Mouse (Mus musculus): ENCODE measurements around the gene Tysnd1. TPM values are rescaled to one million over a fixed set of nuclear protein-coding genes. Genes with fewer than 3 reads are reported as not detected.

Tysnd1 gene
- polyA plus RNA-seq, 1 experiment: 23.6 TPM

DNA sequence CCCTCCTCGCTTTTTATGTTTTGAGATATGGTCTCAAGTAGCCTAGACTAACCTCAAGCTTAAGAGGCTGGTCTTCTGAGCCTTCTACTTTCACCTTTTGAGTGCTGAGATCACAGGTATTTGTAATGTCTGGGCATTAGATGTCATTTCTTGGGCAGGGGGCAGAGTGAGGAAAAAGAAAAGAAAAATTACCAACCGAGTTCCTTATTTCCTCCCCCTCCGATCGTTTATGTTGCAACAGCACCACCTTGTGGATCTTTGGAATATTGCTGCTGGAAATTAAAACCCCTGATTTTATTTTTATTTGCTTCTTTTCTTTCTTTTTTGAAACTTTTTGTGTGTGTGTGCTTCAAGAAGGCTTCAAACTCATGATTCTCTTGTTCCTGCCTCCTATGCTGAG lies 37.3 kb upstream of the Tysnd1 start:
- Histone ChIP-seq H3K4me3 (ENCODE audit: insufficient read depth, low read length) (no peak overlapping the region), H3K4me1 (ENCODE audit: control insufficient read depth, insufficient read depth, low read length) (no peaks in the 10 kb centered on the region), H3K27ac (ENCODE audit: insufficient read depth, low read length) (no peak overlapping the region)
- TF ChIP-seq CTCF (IDR thresholded peaks at IDR 0.05; ENCODE audit: extremely low read depth, insufficient read depth, low read length) (peak; percentile 50; the same call in 1 of the 2 replicates), POLR2A (IDR thresholded peaks at IDR 0.05; ENCODE audit: extremely low read depth, insufficient read depth, low read length) (no peak)

DNA sequence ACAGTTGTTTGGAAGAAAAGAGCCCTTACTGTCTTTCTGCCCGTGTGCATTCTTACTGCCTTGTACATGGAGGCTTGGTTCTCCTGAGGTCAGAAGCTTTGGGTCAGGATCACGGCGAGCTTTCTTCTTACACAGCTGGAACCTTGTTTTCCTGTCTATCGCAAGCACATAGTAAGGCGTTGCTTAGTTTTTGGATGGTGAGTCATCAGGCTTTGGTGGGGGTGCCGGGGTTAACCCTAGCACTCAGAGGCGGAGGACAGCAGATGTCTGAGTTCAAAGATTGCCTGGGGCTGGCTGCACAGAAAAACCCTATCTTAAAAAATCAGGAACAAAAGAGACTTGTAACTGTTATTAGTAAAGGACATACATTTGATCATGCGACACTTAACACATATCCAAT lies 33.4 kb upstream of the Tysnd1 start:
- Histone ChIP-seq H3K4me3 (ENCODE audit: insufficient read depth, low read length) (no peak overlapping the region), H3K27ac (ENCODE audit: insufficient read depth, low read length) (no peak overlapping the region)
- TF ChIP-seq POLR2A (IDR thresholded peaks at IDR 0.05; ENCODE audit: extremely low read depth, insufficient read depth, low read length): no peak
- TF ChIP-seq CTCF (IDR thresholded peaks at IDR 0.05; ENCODE audit: extremely low read depth, insufficient read depth, low read length): no peak

DNA sequence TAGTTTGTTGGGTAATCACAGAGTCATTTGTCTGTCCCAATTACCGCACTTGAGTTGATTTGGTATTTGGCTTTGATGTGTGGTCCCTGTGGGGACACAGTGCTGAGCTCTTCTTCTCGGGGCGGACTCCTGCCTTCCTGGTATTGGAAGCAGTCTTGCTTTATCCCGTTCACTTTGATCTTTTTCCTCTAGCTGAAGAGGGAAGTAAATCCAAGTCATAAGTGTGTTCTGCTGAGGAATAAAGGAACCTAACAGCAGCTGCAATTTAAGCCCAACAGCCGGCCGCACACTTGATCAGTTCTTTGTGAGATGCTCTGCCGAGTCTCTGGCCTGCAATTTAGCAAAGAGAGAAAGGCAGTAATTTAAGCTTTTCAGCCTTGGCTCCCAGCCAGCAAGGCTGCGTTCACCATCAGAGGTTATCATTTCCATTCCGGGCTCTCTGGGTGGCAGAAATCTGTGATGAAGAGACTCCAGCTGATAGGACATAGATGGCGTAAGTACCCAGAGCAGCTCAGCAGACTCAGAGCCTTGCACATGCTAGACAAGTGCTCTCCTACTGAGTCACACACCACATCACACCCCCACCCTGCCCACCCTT lies 32.8 kb upstream of the Tysnd1 start:
- H3K4me3 ChIP-seq (ENCODE audit: insufficient read depth, low read length): no peak overlapping the region
- no peak for TF ChIP-seq CTCF (IDR thresholded peaks at IDR 0.05; ENCODE audit: extremely low read depth, insufficient read depth, low read length)
- TF ChIP-seq POLR2A (IDR thresholded peaks at IDR 0.05; ENCODE audit: extremely low read depth, insufficient read depth, low read length): no peak
- H3K27ac ChIP-seq (ENCODE audit: insufficient read depth, low read length): no peak overlapping the region

More for the DNA sequence above, 33.4 kb upstream of the Tysnd1 start:
- no peaks in the 10 kb centered on the region for H3K4me1 ChIP-seq (ENCODE audit: control insufficient read depth, insufficient read depth, low read length)

DNA sequence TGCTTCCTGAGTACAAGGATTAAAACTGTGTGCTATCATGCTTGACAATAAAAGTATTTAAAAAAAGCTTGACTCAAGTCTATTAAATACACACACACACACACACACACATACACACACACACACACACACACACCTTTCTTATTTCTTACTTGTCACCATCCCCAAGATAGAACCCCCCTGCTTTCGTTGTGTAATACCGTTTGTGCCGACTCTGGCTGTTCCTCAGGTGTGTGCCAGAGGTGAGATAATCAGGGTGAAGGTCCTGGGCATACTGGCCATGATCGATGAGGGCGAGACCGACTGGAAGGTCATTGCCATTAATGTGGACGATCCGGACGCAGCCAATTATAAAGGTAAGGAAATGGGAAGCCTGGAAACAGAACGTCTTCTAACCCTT lies 30.2 kb upstream of the Tysnd1 start:
- Histone ChIP-seq H3K27ac (ENCODE audit: insufficient read depth, low read length) (no peak overlapping the region), H3K4me1 (ENCODE audit: control insufficient read depth, insufficient read depth, low read length) (no peaks in the 10 kb centered on the region), H3K4me3 (ENCODE audit: insufficient read depth, low read length) (no peak overlapping the region)
- TF ChIP-seq POLR2A (IDR thresholded peaks at IDR 0.05; ENCODE audit: extremely low read depth, insufficient read depth, low read length) (no peak), CTCF (IDR thresholded peaks at IDR 0.05; ENCODE audit: extremely low read depth, insufficient read depth, low read length) (no peak)

More for the DNA sequence above, 32.8 kb upstream of the Tysnd1 start:
- no peaks in the 10 kb centered on the region for H3K4me1 ChIP-seq (ENCODE audit: control insufficient read depth, insufficient read depth, low read length)

DNA sequence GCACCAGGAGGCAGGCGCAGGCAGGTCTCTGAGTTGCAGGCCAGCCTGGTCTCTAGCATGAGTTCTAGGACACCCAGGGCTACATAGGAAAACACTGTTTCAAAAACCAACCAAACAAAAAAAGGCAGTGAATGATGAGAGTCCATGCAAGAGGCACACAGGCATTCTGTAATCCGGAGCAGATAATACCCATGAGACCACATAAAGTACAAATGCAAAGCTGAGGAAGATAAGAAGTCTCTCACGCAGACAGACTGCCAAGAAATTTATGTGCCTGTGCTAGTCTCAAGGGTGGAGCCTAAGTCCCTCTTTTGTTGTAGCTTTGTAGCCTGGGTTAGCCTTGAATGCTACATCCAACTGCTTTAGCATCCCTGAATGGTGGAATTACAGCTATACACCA lies 29.7 kb upstream of the Tysnd1 start:
- Histone ChIP-seq H3K4me3 (ENCODE audit: insufficient read depth, low read length) (no peak overlapping the region), H3K4me1 (ENCODE audit: control insufficient read depth, insufficient read depth, low read length) (no peaks in the 10 kb centered on the region), H3K27ac (ENCODE audit: insufficient read depth, low read length) (no peak overlapping the region)
- TF ChIP-seq POLR2A (IDR thresholded peaks at IDR 0.05; ENCODE audit: extremely low read depth, insufficient read depth, low read length) (no peak), CTCF (IDR thresholded peaks at IDR 0.05; ENCODE audit: extremely low read depth, insufficient read depth, low read length) (no peak)

DNA sequence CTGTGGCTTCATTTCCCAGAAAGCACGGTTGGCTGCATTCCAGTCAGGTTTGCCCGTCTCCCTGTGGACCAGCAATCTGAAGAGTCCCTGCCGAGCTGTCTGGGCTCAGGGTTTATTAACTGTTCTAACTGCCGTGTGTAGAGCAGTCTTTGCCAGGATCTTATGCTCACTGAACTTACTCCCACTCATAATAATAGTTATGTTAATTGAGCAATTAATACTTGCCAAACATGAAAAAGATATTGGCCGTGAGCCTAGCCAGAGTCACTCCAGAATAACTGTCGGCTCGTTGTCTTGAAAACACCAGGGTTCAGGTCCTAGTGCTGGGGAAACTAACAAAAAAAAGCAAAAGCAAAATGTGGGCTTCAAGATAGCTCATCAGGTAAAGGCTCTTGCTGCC lies 26.0 kb upstream of the Tysnd1 start:
- Histone ChIP-seq H3K4me1 (ENCODE audit: control insufficient read depth, insufficient read depth, low read length) (no peaks in the 10 kb centered on the region), H3K4me3 (ENCODE audit: insufficient read depth, low read length) (no peak overlapping the region), H3K27ac (ENCODE audit: insufficient read depth, low read length) (no peak overlapping the region)
- no peak for TF ChIP-seq POLR2A (IDR thresholded peaks at IDR 0.05; ENCODE audit: extremely low read depth, insufficient read depth, low read length)
- no peak for TF ChIP-seq CTCF (IDR thresholded peaks at IDR 0.05; ENCODE audit: extremely low read depth, insufficient read depth, low read length)

DNA sequence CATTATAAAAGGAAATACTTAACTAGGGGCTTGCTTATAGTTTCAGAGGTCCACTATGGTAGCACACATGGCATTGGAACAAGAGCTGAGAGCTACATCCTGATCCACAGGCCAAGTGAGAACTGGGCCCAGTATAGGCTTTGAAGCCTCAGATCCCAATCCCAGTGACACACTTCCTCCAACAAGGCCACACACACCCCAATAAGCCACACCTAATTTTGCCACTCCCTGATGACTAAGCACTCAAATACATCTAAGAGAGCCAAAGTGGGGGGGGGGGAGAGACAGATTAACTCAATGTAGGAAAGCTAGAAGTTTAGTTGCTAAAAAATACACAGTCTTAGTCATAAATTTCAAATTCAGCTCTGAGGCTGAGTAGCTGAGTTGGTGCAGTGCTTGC lies 25.4 kb upstream of the Tysnd1 start:
- Histone ChIP-seq H3K27ac (ENCODE audit: insufficient read depth, low read length) (no peak overlapping the region), H3K4me1 (ENCODE audit: control insufficient read depth, insufficient read depth, low read length) (no peaks in the 10 kb centered on the region), H3K4me3 (ENCODE audit: insufficient read depth, low read length) (no peak overlapping the region)
- TF ChIP-seq CTCF (IDR thresholded peaks at IDR 0.05; ENCODE audit: extremely low read depth, insufficient read depth, low read length) (no peak), POLR2A (IDR thresholded peaks at IDR 0.05; ENCODE audit: extremely low read depth, insufficient read depth, low read length) (no peak)

DNA sequence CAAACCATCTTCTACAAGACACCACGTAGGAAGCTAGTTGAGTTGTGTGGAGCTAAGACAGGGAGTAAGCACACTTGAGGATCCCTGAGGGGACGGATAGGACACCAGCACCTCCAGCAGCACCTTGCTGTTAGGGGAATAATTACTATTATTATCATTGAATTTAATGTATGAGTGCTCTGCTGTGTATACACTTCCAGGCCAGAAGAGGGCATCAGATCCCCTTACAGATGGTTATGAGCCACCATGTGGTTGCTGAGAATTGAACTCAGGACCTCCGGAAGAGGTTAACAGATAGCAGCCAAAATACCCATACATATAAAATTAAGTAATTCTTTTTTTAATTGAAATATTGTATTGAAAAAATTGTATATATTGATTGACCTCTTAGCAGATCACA lies 24.6 kb upstream of the Tysnd1 start:
- H3K4me1 ChIP-seq (ENCODE audit: control insufficient read depth, insufficient read depth, low read length): no peaks in the 10 kb centered on the region
- no peak overlapping the region for H3K4me3 ChIP-seq (ENCODE audit: insufficient read depth, low read length)
- no peak overlapping the region for H3K27ac ChIP-seq (ENCODE audit: insufficient read depth, low read length)
- TF ChIP-seq POLR2A (IDR thresholded peaks at IDR 0.05; ENCODE audit: extremely low read depth, insufficient read depth, low read length) (no peak), CTCF (IDR thresholded peaks at IDR 0.05; ENCODE audit: extremely low read depth, insufficient read depth, low read length) (no peak)

DNA sequence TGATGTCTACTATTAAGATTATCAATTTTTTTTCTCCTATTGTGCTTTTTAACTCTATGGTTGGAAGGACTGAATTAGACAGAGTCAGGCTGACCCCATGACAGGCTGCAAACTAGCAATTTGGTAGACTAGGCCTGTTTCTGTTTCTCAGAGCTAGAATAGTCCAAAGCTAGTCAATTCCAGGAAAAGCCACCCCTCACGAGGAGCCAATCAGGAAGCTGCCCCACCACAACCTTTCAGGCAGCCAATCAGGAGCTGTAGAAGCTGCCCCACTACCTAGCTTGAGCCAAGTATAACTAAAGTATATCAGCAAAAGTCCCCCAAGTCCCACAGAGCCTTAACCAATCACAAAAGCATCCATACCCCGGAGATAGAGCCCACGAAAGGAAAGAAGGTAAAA lies 19.4 kb upstream of the Tysnd1 start:
- H3K4me1 ChIP-seq (ENCODE audit: control insufficient read depth, insufficient read depth, low read length): 0 out of 2 replicates have a peak, but pooled peaks cover 1% of the 10 kb centered on the region
- no peak overlapping the region for H3K27ac ChIP-seq (ENCODE audit: insufficient read depth, low read length)
- no peak for TF ChIP-seq CTCF (IDR thresholded peaks at IDR 0.05; ENCODE audit: extremely low read depth, insufficient read depth, low read length)
- no peak for TF ChIP-seq POLR2A (IDR thresholded peaks at IDR 0.05; ENCODE audit: extremely low read depth, insufficient read depth, low read length)
- H3K4me3 ChIP-seq (ENCODE audit: insufficient read depth, low read length): no peak overlapping the region

DNA sequence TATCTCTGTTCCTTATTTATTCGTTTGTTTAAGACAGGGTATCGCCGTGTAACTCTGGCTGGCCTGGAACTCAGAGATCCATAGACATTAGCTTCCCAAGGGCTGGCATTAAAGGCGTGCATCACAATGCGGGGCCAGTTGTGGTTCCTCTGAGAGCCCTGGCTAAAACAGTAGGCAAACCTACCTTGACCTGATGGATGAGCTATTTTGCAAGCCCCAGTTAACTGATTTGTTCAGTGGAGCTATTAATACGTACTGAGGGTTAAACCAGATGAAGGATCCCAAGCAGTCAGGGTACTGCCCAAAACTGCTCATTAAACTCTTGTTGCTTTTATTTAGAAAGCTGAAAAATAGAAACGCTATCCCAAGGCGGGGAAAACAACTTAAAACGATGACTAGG lies 15.8 kb upstream of the Tysnd1 start:
- peaks cover 5% of the 10 kb centered on the region for H3K4me1 ChIP-seq (ENCODE audit: control insufficient read depth, insufficient read depth, low read length)
- TF ChIP-seq POLR2A (IDR thresholded peaks at IDR 0.05; ENCODE audit: extremely low read depth, insufficient read depth, low read length) (no peak), CTCF (IDR thresholded peaks at IDR 0.05; ENCODE audit: extremely low read depth, insufficient read depth, low read length) (no peak)
- no peak overlapping the region for H3K27ac ChIP-seq (ENCODE audit: insufficient read depth, low read length)
- H3K4me3 ChIP-seq (ENCODE audit: insufficient read depth, low read length): peak overlapping the region; percentile 80
